Mouse (Mus musculus): ENCODE measurements at regions not wholly inside any gene's neighbourhood (a gene's known extent, or its start where the extent isn't known, plus 50 kb on each side); places are given as distances from the start of the nearest gene placed in this dataset.

DNA sequence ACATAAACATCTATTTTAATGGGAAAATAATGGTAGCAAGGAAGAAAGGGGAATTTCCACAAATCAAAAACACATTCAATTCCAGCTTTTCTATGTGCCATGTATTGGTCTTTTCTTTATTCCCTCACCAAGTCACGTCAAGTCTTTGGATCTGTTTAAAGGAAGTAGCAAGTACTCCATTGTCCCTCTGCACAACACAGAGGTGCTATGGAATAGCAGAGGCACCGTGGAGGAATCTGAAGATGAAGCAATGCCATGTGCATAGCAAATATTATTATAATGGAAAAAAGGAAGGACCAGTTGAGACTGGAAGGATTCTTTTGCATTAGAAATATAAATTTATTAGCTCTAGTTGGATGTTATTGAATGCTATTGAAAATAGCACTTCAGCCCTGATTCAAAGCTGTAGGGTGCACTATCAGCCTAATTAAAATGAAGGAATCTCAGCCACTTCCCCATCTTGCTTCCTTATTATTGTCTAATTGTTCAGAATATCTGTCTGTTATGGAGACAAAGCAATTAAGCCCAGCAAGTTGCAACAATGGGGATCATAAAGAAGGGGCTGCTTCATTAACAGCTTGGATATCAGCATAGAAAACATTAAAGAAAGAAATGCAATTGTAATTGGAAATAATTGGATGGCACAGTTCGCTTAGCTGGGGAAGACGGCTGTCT, 362.7 kb upstream of the Sgcd start:
- TF ChIP-seq CTCF (IDR thresholded peaks at IDR 0.05; ENCODE audit: extremely low read depth, insufficient read depth, insufficient read length, insufficient replicate concordance) (no peak), POLR2A (IDR thresholded peaks at IDR 0.05; ENCODE audit: low read depth, low read length) (no peak)

Measured in spleen, adult 2 months (tissue).